Mouse (Mus musculus) limb, embryonic 13.5 days (tissue): Measurements from ENCODE around the gene Pde11a. TPM values are rescaled to one million over a fixed set of nuclear protein-coding genes. Genes with fewer than 3 reads are reported as not detected.

ENCODE experiments used
- ATAC-seq: fragments of 200-750 bp; cut with Nextera tagmentation; 2 replicates; pipeline ENCODE4 v1.8.0; 2017; ENCODE audit warnings: low read depth, moderate number of reproducible peaks, moderate TSS enrichment; ENCODE audit not compliant: low FRiP score
- H3K27ac ChIP-seq: fragments of 300-500 bp; sonication (generic); 2 replicates; pipeline ENCODE4 v1.5.1; 2015; ENCODE audit warnings: inconsistent platforms, mild to moderate bottlenecking, moderate library complexity
- H3K27me3 ChIP-seq: fragments of 300-500 bp; sonication (generic); 2 replicates; pipeline ENCODE4 v1.6.1; 2015; ENCODE audit warnings: mild to moderate bottlenecking, inconsistent platforms
- H3K36me3 ChIP-seq: fragments of 300-500 bp; sonication (generic); 2 replicates; pipeline ENCODE4 v1.6.1; 2015; ENCODE audit warnings: inconsistent platforms, mild to moderate bottlenecking, moderate library complexity
- H3K4me1 ChIP-seq: fragments of 300-500 bp; sonication (generic); 2 replicates; pipeline ENCODE4 v1.6.1; 2015; ENCODE audit warnings: inconsistent platforms
- H3K4me2 ChIP-seq: fragments of 300-500 bp; sonication (generic); replicated peaks from 2 replicates; pipeline ENCODE4 v1.6.1; 2015; ENCODE audit warnings: inconsistent platforms, mild to moderate bottlenecking, moderate library complexity
- H3K4me3 ChIP-seq: fragments of 300-500 bp; sonication (generic); 2 replicates; pipeline ENCODE4 v1.5.1; 2015; ENCODE audit warnings: moderate library complexity, mild to moderate bottlenecking, inconsistent platforms
- H3K9ac ChIP-seq: fragments of 300-500 bp; sonication (generic); 2 replicates; pipeline ENCODE4 v1.6.1; 2015; ENCODE audit warnings: mild to moderate bottlenecking, inconsistent platforms
- H3K9me3 ChIP-seq: fragments of 300-500 bp; sonication (generic); 2 replicates; pipeline ENCODE4 v1.6.1; 2016; ENCODE audit warnings: inconsistent platforms
- WGBS: fragments of 180-500 bp; shearing (Covaris S2); methylation state at CpG from one replicate; pipeline ENCODE4 v1.1.7; 2015; 5-methylcytosine and 5-hydroxymethylcytosine counted together
- polyA plus RNA-seq: library from polyadenylated mRNA; unstranded; fragments of >200 nt; fragmentation: Nextera tagmentation; extraction: Ambion mirVana; gene quantifications from 2 replicates; pipeline ENCODE4 v1.2.1, GENCODE M21; 2015

Pde11a gene
- polyA plus RNA-seq, 1 experiment from 2014 or later = 0.50 TPM

GRCm38 (mm10) chr2:76360226-76360625, 21.7 kb upstream of the Pde11a start, which contains the start of gene Cyct:
Cyct (minus strand) TSS chr2:76360450.
- H3K4me1 ChIP-seq = no peaks in the 10 kb centered on the region
- WGBS = 87% methylated on average over 11 of the region's 11 CpGs
- ATAC-seq = no peak

DNA sequence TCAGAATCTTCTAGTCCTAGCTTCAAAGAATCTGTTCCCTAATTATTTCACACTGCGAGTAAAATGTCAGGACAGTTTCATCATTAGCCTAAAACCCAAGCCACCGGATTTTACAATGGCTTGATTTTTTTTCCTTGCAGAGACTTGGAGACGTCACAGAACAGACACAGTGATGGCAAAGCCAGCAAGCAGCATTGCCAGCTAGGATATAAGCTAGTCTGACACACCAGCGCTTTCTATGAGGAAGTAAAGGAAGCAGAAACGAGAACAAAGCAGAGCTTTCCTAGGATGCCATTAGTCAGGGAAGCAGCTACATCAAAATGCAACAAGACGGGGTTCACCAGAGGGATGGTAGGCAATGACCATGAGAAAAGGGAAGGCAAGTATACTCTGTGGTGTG, 9.3 kb upstream of the Pde11a start:
- Histone ChIP-seq H3K36me3 (no peaks in the 10 kb centered on the region), H3K9ac (no peak overlapping the region), H3K27me3 (no peaks in the 10 kb centered on the region), H3K4me3 (no peak overlapping the region), H3K27ac (no peak overlapping the region), H3K4me1 (no peaks in the 10 kb centered on the region), H3K4me2 (no peak overlapping the region), H3K9me3 (no peaks in the 10 kb centered on the region)
- ATAC-seq = no peak
- WGBS = 77% methylated on average over 6 of the region's 6 CpGs

More at GRCm38 (mm10) chr2:76360226-76360625, 21.7 kb upstream of the Pde11a start, which contains the start of gene Cyct:
- no peak within 1 kb of the TSS for H3K4me3 ChIP-seq
- H3K9ac ChIP-seq = no peak within 1 kb of the TSS
- no peak within 1 kb of the TSS for H3K4me2 ChIP-seq
- H3K36me3 ChIP-seq = no peaks in the 10 kb centered on the region
- no peaks in the 10 kb centered on the region for H3K9me3 ChIP-seq
- H3K27me3 ChIP-seq = no peaks in the 10 kb centered on the region
- H3K27ac ChIP-seq = no peak within 1 kb of the TSS

DNA sequence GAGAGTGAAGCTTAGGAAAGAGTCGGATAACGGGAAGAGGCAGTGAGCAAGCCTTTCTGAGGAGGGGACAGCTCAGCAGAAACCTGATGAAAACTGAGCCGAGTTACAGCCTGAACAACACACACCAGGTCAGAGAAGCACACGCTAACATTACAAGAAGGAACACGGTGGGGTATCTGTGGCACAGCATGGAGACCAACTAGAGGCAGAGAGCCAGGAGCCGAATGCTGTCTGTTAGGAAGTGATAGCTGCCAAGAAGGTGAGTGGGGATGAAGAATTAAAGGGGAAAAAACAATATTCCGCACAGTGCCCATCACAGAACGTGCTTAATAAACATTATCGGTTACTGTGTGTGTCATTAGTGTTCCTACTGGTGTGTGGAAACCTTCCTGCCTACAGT, 3.6 kb upstream of the Pde11a start:
- no peaks in the 10 kb centered on the region for H3K36me3 ChIP-seq
- no peaks in the 10 kb centered on the region for H3K9me3 ChIP-seq
- H3K27ac ChIP-seq = no peak overlapping the region
- no peak overlapping the region for H3K9ac ChIP-seq
- no peak for ATAC-seq
- 87% methylated on average over 9 of the region's 9 CpGs for WGBS
- H3K4me1 ChIP-seq = peaks cover 10% of the 10 kb centered on the region
- no peak overlapping the region for H3K4me2 ChIP-seq
- no peak overlapping the region for H3K4me3 ChIP-seq
- peaks cover 30% of the 10 kb centered on the region for H3K27me3 ChIP-seq

DNA sequence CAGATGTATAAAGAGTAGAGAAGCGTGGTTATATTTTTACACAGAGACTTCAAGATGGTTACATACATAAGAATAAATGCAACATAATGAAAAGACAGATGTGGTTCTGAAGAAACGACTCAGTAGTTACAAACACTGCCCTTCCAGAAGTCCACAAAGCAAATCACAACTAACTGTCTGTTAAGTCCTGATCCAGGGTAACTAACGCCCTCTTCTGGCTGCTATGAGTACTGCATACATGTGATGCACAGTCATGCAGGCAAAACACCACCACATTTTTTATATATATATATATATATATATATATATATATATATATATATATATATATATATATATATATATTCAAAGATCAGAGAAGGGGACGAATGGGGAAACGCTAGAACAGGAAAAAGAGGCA, 4.0 kb downstream of the Pde11a start:
- Histone ChIP-seq H3K4me2 (no peak overlapping the region), H3K4me3 (no peak overlapping the region), H3K4me1 (peaks cover 10% of the 10 kb centered on the region), H3K27me3 (peaks cover 35% of the 10 kb centered on the region), H3K36me3 (no peaks in the 10 kb centered on the region), H3K9ac (no peak overlapping the region), H3K27ac (no peak overlapping the region), H3K9me3 (no peaks in the 10 kb centered on the region)
- no peak for ATAC-seq
- 78% methylated on average over 5 of the region's 5 CpGs for WGBS

- no peak overlapping the region for H3K9ac ChIP-seq
- H3K36me3 ChIP-seq = no peaks in the 10 kb centered on the region
- ATAC-seq = no peak
- no peak overlapping the region for H3K4me3 ChIP-seq
- peaks cover 12% of the 10 kb centered on the region for H3K27me3 ChIP-seq
- no peaks in the 10 kb centered on the region for H3K4me1 ChIP-seq
- no peaks in the 10 kb centered on the region for H3K9me3 ChIP-seq
- WGBS = 64% methylated on average over 11 of the region's 11 CpGs
- no peak overlapping the region for H3K27ac ChIP-seq
- no peak overlapping the region for H3K4me2 ChIP-seq
These were observed 6.3 kb downstream of the Pde11a start for GRCm38 (mm10) chr2:76332161-76332805.

DNA sequence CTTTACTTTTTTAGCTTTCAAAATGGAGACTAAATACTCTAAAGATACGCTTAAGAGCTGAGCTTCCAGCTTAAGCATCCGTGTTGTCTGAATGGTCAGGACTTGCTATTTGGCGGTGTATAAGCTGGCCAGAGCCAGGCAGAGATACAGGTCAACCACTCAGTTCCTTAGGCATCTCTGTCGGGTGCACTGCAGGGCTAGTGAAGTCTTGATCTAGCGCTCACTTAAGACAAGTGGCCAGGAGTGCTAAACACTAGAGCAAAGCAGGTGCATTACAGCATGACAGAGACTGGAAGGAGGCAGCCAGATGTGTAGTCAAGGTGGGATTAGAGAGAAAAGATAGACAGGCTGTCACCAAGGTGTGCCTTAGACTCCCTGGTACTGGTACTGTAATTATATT, 8.5 kb downstream of the Pde11a start:
- no peak overlapping the region for H3K4me3 ChIP-seq
- H3K9me3 ChIP-seq = no peaks in the 10 kb centered on the region
- no peaks in the 10 kb centered on the region for H3K27me3 ChIP-seq
- no peak overlapping the region for H3K27ac ChIP-seq
- WGBS = 89% methylated on average over 5 of the region's 5 CpGs
- no peak for ATAC-seq
- H3K4me2 ChIP-seq = no peak overlapping the region
- H3K4me1 ChIP-seq = no peaks in the 10 kb centered on the region
- no peak overlapping the region for H3K9ac ChIP-seq
- no peaks in the 10 kb centered on the region for H3K36me3 ChIP-seq

DNA sequence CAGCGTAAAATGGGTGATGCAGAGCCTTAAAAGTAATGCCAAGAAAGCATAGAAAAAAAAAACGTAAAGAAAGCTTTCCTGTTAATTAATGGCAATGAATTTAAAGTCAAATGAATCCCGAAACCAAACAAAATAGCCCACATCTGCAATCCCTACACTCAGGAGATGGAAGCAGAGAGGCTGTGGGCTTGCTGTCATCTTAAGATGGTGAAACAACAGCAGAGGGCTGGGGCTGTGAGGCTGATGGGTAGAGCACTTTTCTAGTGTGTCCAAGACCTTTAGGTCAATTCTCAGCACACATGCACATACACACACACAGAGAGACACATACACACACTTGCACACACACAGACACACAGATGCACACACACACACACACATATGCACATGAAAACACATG, 12.4 kb downstream of the Pde11a start:
- H3K4me3 ChIP-seq = no peak overlapping the region
- no peaks in the 10 kb centered on the region for H3K27me3 ChIP-seq
- H3K4me1 ChIP-seq = 0 out of 2 replicates have a peak, but pooled peaks cover 4% of the 10 kb centered on the region
- no peaks in the 10 kb centered on the region for H3K36me3 ChIP-seq
- H3K9ac ChIP-seq = no peak overlapping the region
- no peak overlapping the region for H3K27ac ChIP-seq
- no peak overlapping the region for H3K4me2 ChIP-seq
- ATAC-seq = no peak
- no peaks in the 10 kb centered on the region for H3K9me3 ChIP-seq
- WGBS = 80% methylated on average over 3 of the region's 3 CpGs

DNA sequence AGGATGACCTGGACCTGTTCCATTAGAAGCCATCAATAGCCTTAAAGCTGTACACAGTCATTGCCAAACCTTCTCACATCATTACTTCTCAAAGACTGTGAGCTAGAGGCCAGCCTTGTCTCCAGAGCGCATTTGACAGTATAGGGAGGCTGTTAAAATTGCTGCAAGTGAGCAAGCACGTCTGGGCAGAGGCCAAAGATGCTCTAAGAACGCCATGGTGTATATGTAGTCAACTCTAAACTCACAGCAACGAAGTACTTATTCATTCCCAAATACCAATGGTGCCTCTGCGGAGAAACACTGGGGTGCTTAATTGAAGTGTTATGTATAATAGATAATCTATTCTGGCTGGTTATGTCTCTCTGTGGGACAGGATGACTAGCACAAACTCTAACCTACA, 14.1 kb downstream of the Pde11a start:
- no peak overlapping the region for H3K27ac ChIP-seq
- no peak overlapping the region for H3K9ac ChIP-seq
- H3K36me3 ChIP-seq = no peaks in the 10 kb centered on the region
- no peak overlapping the region for H3K4me3 ChIP-seq
- 0 out of 2 replicates have a peak, but pooled peaks cover 4% of the 10 kb centered on the region for H3K4me1 ChIP-seq
- H3K9me3 ChIP-seq = no peaks in the 10 kb centered on the region
- no peak; the same call in 1 of the 2 replicates for ATAC-seq
- WGBS = 83% methylated on average over 5 of the region's 5 CpGs
- no peak overlapping the region for H3K4me2 ChIP-seq
- H3K27me3 ChIP-seq = no peaks in the 10 kb centered on the region

DNA sequence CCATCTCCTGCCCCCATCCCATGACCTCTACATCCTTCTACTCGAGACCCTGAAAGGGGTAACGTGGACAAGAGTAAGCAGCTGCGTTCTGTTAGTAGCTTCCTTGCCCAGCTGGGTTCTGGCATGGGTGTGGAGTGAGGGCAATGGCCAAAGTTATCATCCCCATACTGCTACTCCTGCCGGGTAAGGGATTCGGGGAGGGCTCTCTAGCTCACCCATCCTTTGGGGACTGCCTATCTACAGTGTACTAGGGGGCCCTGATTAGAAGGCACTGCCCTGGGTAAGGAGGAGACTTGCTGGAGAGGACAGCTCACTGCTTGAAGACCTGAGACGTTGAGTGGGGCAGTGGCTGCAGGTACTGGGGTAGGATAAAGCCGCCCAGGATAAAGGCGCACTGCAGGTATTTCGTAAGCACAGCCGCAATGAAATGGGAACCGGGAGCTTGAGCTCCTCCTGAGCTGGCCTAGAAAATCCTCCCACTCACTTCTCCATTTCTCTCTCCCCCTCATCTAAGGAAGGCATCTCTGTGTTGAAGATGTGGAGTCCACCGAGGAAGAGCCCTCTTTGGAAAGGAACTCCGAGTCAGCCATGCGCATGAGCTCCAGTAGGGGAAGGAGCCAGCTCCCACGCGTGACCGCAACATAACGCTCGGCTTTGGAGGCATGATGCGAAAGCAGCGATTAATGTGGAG, 15.2 kb downstream of the Pde11a start:
- no peak for ATAC-seq
- no peaks in the 10 kb centered on the region for H3K27me3 ChIP-seq
- H3K4me2 ChIP-seq = no peak overlapping the region
- no peak overlapping the region for H3K27ac ChIP-seq
- no peaks in the 10 kb centered on the region for H3K36me3 ChIP-seq
- H3K4me1 ChIP-seq = 0 out of 2 replicates have a peak, but pooled peaks cover 4% of the 10 kb centered on the region
- H3K4me3 ChIP-seq = no peak overlapping the region
- no peak overlapping the region for H3K9ac ChIP-seq
- 85% methylated on average over 21 of the region's 21 CpGs for WGBS
- H3K9me3 ChIP-seq = no peaks in the 10 kb centered on the region

GRCm38 (mm10) chr2:76320336-76320735, 18.2 kb downstream of the Pde11a start:
- Histone ChIP-seq H3K9me3 (no peaks in the 10 kb centered on the region), H3K4me2 (no peak overlapping the region), H3K27ac (no peak overlapping the region), H3K4me1 (0 out of 2 replicates have a peak, but pooled peaks cover 4% of the 10 kb centered on the region), H3K36me3 (no peaks in the 10 kb centered on the region), H3K4me3 (no peak overlapping the region), H3K27me3 (no peaks in the 10 kb centered on the region), H3K9ac (no peak overlapping the region)
- 78% methylated on average over 6 of the region's 6 CpGs for WGBS
- ATAC-seq = no peak

DNA sequence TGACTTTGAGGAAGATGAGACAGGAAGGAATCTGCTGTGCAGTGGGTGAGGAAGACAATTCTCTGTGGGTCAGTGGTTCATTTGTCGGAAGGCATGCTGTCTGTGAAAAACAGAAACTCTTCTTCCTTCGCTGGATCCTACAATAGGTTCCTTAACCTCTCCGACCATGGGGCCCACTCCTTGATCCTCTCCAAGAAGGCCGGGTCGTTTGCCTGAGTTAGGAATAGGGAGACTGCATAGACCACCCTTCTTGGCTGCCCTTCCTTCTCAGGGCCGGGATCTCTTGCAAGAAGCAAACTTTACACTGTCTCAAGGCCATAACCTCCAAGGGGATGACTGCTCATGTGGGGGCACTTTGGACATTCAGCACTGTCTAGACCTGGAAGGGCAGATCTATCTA, 19.3 kb downstream of the Pde11a start:
- Histone ChIP-seq H3K4me2 (no peak overlapping the region), H3K36me3 (no peaks in the 10 kb centered on the region), H3K4me3 (no peak overlapping the region), H3K4me1 (0 out of 2 replicates have a peak, but pooled peaks cover 4% of the 10 kb centered on the region), H3K9me3 (no peaks in the 10 kb centered on the region), H3K27ac (no peak overlapping the region), H3K9ac (no peak overlapping the region), H3K27me3 (no peaks in the 10 kb centered on the region)
- 85% methylated on average over 6 of the region's 6 CpGs for WGBS
- ATAC-seq = no peak

DNA sequence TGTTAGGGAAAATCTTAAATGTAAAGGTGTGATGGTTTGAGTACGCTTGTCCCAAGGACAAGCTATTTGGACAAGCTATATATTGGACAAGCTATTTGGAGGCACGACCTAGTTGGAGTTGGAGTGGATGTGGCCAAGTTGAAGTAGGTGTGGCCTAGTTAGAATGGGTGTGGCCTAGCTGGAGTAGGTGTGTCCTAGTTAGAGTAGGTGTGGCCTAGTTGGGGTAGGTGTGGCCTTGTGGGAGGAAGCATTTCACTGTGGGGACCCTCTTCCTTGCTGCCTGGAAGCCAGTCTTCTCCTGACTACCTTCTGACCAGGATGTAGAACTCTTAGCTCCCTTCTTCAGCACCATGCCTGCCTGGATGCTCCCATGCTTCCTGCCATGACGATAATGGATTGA, 50.9 kb downstream of the Pde11a start:
- Histone ChIP-seq H3K27me3 (no peaks in the 10 kb centered on the region), H3K4me3 (no peak overlapping the region), H3K4me1 (no peaks in the 10 kb centered on the region), H3K27ac (no peak overlapping the region), H3K36me3 (no peaks in the 10 kb centered on the region), H3K9ac (no peak overlapping the region), H3K9me3 (no peaks in the 10 kb centered on the region), H3K4me2 (no peak overlapping the region)
- no peak for ATAC-seq
- 85% methylated on average over 3 of the region's 3 CpGs for WGBS
